Mouse (Mus musculus) spleen, postnatal 14 days (tissue): Measurements from ENCODE around the gene Srpr.

Experiments
- DNase-seq, 2 experiments: peaks; one replicate each; pipeline ENCODE4 v3.0.0; 2021 to 2022; ENCODE audit warnings: low spot score in 2 of 2

The Srpr gene

GRCm38 (mm10) chr9:35188700-35189099, 11.3 kb upstream of the Srpr start:
- no peak for DNase-seq

- no peak for DNase-seq
Observed at GRCm38 (mm10) chr9:35192983-35193542, 6.9 kb upstream of the Srpr start.

GRCm38 (mm10) chr9:35194048-35194447, 5.9 kb upstream of the Srpr start:
- DNase-seq = no peak

- no peak for DNase-seq
Observed at GRCm38 (mm10) chr9:35197625-35198024, 2.4 kb upstream of the Srpr start.

GRCm38 (mm10) chr9:35198351-35198750, 1.6 kb upstream of the Srpr start:
- no peak for DNase-seq

GRCm38 (mm10) chr9:35198945-35199771, 817 bp upstream of the Srpr start:
- no peak for DNase-seq

- no peak for DNase-seq
Observed at GRCm38 (mm10) chr9:35200529-35201060, 620 bp downstream of the Srpr start.

GRCm38 (mm10) chr9:35203536-35203935, 3.6 kb downstream of the Srpr start:
- no peak for DNase-seq

- no peak for DNase-seq
Observed at GRCm38 (mm10) chr9:35204421-35204820, 4.4 kb downstream of the Srpr start.

- peak; percentile 97 to 99 for DNase-seq
Observed at GRCm38 (mm10) chr9:35210542-35211474, 10.8 kb downstream of the Srpr start, which contains the start of gene Foxred1. TSS of gene Foxred1 (minus strand) at chr9:35211055.

- DNase-seq = no peak
Observed at GRCm38 (mm10) chr9:35211573-35212511, 11.9 kb downstream of the Srpr start.

- DNase-seq = no peak
Observed at GRCm38 (mm10) chr9:35217963-35218362, 18.0 kb downstream of the Srpr start.

GRCm38 (mm10) chr9:35223466-35223865, 23.5 kb downstream of the Srpr start:
- DNase-seq = no peak

GRCm38 (mm10) chr9:35228671-35229070, 28.7 kb downstream of the Srpr start:
- DNase-seq = no peak

- DNase-seq = no peak
Observed at GRCm38 (mm10) chr9:35235996-35236395, 36.0 kb downstream of the Srpr start.

- no peak for DNase-seq
Observed at GRCm38 (mm10) chr9:35238371-35238770, 38.4 kb downstream of the Srpr start.

- no peak for DNase-seq
Observed at GRCm38 (mm10) chr9:35238915-35239571, 39.1 kb downstream of the Srpr start.

- no peak for DNase-seq
Observed at GRCm38 (mm10) chr9:35239734-35240133, 39.8 kb downstream of the Srpr start.

GRCm38 (mm10) chr9:35247405-35247804, 47.4 kb downstream of the Srpr start:
- no peak for DNase-seq

- DNase-seq = no peak
Observed at GRCm38 (mm10) chr9:35249476-35249875, 49.5 kb downstream of the Srpr start.
